Mouse (Mus musculus) bone marrow, adult 2 months (tissue): Measurements from ENCODE around the gene H2afy.

Source experiments
- CTCF ChIP-seq: fragments of 200-500 bp; IDR thresholded peaks from 2 replicates; pipeline ENCODE4 v1.5.1; 2011; ENCODE audit warnings: low read length, control low read depth; ENCODE audit not compliant: control insufficient read depth, insufficient read depth
- POLR2A ChIP-seq: fragments of 200-500 bp; IDR thresholded peaks from 2 replicates; pipeline ENCODE4 v1.6.1; 2011; ENCODE audit warnings: low read depth, mild to moderate bottlenecking, control low read depth, low read length, borderline replicate concordance; ENCODE audit not compliant: control insufficient read depth

DNA sequence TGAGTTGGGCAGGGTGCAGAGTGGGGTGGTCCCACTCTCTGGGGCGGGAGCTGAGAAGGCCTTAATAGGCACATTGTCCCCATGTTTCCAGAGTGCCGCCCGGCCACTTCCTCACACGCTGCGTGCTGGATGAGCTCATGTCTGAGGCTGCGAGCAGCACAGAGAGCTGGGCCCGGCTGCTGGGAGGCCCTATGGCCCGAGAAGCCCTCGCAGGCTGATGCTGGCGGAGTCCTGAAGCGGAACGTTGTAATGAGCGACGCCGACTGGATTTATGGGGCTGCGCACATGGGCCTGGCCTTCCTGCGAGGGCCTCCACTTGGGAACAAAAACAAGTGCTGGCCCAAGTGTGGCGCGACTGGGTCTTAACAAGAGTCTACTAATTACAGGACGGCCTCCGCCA, 70.0 kb downstream of the H2afy start:
- TF ChIP-seq CTCF (no peak), POLR2A (no peak)
